Mouse (Mus musculus) heart, adult 2 months (tissue): ENCODE data around the gene Cpa5.

Experiments
- EP300 ChIP-seq: fragments of 200-500 bp; IDR thresholded peaks from 2 replicates; pipeline ENCODE4 v1.6.1; 2011; ENCODE audit warnings: low read depth, low read length, control low read depth; ENCODE audit not compliant: insufficient read depth
- POLR2A ChIP-seq: fragments of 200-500 bp; IDR thresholded peaks from 2 replicates; pipeline ENCODE4 v1.6.1; 2011; ENCODE audit warnings: mild to moderate bottlenecking, low read depth, low read length, control low read depth; ENCODE audit not compliant: insufficient read depth

- TF ChIP-seq POLR2A (no peak), EP300 (no peak)
Measured at GRCm38 (mm10) chr6:30563575-30563974, 47.2 kb upstream of the Cpa5 start.
